Mouse (Mus musculus): ENCODE measurements at regions not wholly inside any gene's neighbourhood (a gene's known extent, or its start where the extent isn't known, plus 50 kb on each side); places are given as distances from the start of the nearest gene placed in this dataset.

GRCm38 (mm10) chr13:28644846-28645574 lies 308.5 kb downstream of the Sox4 start:
- DNase-seq = no peak

DNA sequence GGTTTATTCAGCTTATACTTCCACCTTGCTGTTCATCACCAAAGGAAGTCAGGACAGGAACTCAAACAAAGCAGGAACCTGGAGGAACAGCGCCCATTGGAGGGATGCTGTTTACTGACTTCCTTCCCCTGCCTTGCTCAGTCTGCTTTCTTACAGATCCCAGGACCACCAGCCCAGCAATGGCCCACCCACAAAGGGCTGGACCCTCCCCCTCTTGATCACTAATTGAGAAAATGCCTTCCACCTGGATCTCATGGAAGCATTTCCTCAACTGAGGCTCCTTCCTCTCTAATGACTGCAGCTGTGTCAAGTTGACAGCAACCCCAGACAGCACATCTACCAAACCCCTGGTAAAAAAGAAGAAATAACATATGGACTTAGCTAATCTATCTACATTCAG lies 312.7 kb downstream of the Sox4 start:
- no peak for DNase-seq

DNA sequence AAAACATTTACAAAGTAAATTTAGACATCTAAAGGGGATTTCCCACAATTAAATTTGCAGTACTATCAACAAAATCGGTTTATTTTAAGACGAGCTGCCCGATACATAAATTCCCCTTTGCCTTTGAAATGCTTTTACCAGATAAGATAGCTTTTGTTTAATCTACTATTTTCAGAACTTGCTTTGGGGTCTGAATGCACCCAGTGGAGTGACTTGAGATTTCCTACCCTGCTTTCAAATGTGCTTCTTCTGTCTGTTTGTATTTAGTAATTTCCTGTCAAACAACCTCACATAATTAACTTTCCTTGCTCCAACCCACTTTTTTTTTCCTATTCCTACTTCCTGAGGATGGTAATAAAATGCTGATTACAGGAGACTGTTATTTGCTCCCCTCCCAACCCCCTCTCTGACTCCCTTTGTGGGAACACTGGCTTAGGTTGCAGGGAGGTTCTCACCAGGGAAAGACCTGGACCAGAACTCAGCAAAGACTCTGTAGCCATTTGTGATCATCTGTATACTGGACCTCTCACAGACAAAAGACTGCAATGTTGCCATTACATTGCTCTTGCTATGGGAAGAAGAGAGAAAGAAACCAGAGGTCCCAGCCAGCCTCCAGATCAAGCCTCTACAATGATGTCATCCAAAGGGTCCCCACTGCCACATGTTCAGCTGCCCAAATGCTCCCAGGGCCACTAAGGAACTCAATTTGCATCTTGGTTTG lies 318.1 kb downstream of the Sox4 start:
- DNase-seq = no peak

- DNase-seq = no peak
These were observed 319.9 kb downstream of the Sox4 start for GRCm38 (mm10) chr13:28633541-28634041.

DNA sequence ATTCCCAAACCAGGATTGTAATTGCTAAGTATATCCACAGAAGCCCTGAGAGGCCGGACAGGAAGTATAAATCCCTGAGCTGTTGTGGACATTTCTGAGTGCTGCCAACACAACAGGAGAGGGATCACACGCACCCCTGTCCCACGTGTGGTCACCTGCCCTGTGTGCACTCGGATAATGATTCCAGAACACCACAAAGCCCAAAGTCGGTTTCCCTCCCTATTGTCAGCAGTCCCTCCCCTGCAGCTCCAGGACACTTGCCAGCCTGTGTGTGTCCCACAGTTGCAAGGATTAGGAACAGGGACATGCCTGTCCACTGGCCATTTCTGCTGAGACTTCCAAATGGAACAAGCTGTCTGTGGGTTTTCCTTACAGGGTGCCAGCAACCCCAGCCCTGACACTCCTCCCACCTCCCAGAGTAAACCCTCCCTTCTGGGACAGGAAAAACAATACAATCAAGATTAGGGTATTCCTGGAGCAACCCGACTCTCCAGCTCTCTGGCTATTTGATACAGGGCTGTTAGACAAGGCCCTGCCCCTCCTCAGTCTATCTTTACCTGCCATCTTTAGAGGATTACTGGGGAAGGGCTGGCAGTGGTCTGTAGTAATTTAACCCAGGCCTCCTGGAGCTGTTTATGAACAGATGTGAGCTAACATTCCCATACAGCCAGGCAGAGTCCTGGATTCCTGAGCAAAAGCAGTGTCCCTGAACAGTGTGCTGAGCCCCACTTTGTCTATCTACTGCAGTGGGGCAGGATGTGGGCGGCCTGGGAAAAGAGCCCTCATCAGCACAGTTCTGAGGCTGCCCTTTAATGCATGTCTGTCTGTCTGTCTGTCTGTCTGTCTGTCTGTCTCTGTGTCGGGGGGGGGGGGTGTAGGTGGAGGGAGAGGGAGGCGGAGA lies 323.8 kb downstream of the Sox4 start:
- DNase-seq = peak; percentile 44

GRCm38 (mm10) chr13:28628751-28629150 lies 324.8 kb downstream of the Sox4 start:
- DNase-seq = no peak

GRCm38 (mm10) chr13:28618961-28619360 lies 334.6 kb downstream of the Sox4 start:
- no peak for DNase-seq

- no peak for DNase-seq
These were observed 336.0 kb downstream of the Sox4 start for GRCm38 (mm10) chr13:28617503-28617902.

- no peak for DNase-seq
These were observed 336.7 kb downstream of the Sox4 start for GRCm38 (mm10) chr13:28616645-28617381.

GRCm38 (mm10) chr13:28607551-28608114 lies 345.9 kb downstream of the Sox4 start:
- no peak for DNase-seq

DNA sequence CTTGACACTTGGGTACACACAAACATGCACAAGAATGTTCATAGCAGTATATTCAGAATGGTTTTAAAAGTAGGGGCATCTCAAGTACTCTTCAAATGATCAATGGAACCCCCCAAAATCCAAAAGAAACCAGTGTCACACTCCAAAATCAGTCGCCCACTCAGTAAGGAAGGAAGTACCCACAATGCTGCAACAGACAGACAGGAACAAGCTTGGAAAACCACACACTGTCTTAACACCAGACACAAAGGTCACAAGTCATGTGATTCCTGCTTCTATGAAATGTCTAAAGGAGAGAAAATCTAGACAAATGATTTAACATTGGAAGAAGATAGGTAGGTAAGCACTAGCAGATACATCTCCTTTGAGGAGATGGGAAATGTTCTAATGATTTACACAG lies 346.9 kb downstream of the Sox4 start:
- DNase-seq = no peak

DNA sequence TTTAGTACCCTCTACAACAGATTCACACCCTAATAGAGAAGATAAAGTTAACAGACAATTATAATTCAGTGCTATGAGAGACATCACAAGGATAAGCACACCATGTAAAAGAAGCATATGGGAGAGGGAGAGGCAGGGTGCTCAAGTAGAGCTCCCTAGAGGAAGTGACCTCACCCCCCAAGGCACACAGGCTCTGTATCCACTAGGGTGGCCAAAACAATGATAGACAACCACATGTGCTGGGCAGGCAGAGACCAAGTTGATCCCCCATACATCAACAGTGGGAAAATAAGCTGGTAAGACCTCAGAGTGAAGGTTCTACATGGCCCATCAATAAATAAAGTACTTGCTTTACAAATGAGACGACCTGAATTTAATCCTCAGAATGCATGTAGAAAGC lies 347.7 kb downstream of the Sox4 start:
- DNase-seq = no peak

DNA sequence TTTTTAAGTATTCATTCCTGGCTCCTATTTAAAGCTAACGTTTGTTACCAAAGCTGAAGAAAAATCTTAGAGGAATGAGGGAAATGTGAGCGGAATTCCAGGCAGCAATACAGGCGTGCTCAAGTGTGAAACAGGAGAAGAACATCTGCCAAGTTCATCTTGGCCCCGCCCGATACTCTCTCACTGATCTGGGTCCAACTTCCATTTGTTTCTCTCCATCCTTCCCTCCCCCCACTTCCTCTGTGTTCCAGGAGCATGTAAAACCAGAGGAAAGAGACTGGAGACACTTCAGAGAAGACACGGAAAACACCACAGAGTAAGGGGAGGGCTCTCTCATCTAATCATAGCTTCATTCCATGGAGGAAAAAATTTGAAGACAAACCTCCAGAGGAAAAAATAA lies 346.7 kb downstream of the Gm11361 start:
- peak; percentile 14 for DNase-seq

- DNase-seq = no peak
These were observed 343.5 kb downstream of the Gm11361 start for GRCm38 (mm10) chr13:28600792-28601191.

DNA sequence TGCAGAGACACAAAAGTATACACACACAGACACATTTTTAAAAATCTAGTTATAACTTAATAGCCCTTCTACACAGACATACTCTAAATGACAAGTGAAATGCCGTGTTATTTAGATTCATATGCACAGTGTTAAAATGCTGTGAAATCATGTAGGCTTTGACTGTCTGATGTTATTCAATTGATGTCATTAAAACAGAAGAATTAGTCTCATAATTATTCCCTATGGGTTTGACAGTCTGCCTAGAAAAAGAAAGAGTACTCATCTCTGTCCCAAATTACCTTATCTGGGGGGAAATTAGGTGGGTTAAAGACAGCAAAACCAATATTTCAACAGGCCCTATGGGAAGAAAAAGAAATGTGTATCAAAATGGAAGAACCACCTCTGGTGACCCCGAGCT lies 339.0 kb downstream of the Gm11361 start:
- no peak for DNase-seq

- DNase-seq = no peak
These were observed 334.8 kb downstream of the Gm11361 start for GRCm38 (mm10) chr13:28592176-28592575.

GRCm38 (mm10) chr13:28587977-28588376 lies 330.6 kb downstream of the Gm11361 start:
- no peak for DNase-seq

- no peak for DNase-seq
These were observed 329.4 kb downstream of the Gm11361 start for GRCm38 (mm10) chr13:28586693-28587092.

- no peak for DNase-seq
These were observed 328.8 kb downstream of the Gm11361 start for GRCm38 (mm10) chr13:28586140-28586539.

- DNase-seq = no peak
These were observed 326.3 kb downstream of the Gm11361 start for GRCm38 (mm10) chr13:28583617-28584016.

GRCm38 (mm10) chr13:28575202-28575851 lies 318.0 kb downstream of the Gm11361 start:
- DNase-seq = no peak

Data from gastrocnemius, postnatal 10 days (tissue).